Mouse (Mus musculus) T-helper 1 cell (primary cell): ENCODE measurements around the gene Mtmr12.

Experiments
- in situ Hi-C: fragments of 300-600 bp; cut with MboI, MseI; formaldehyde crosslinking; loops from one replicate; pipeline ENCODE4 v1.15.1; 2025; ENCODE audit warnings: high pct_unique_total_duplicates

Gene Mtmr12

GRCm38 (mm10) chr15:12235559-12235958 is 30.7 kb downstream of the Mtmr12 start:
- in situ Hi-C loops = no loop called here

- in situ Hi-C loops = no loop called here
Observed at GRCm38 (mm10) chr15:12235983-12236382, 31.2 kb downstream of the Mtmr12 start.

- in situ Hi-C loops = no loop called here
Observed at GRCm38 (mm10) chr15:12236961-12237360, 32.1 kb downstream of the Mtmr12 start.

- in situ Hi-C loops = no loop called here
Observed at GRCm38 (mm10) chr15:12237539-12237938, 32.7 kb downstream of the Mtmr12 start.

- in situ Hi-C loops = no loop called here
Observed at GRCm38 (mm10) chr15:12238337-12238736, 33.5 kb downstream of the Mtmr12 start.

- in situ Hi-C loops = loop anchor here (10.0 kb wide), 1 partner anchor 46 kb away; no protein-coding TSS in a partner anchor
Observed at GRCm38 (mm10) chr15:12240705-12241328, 36.0 kb downstream of the Mtmr12 start.

- in situ Hi-C loops = loop anchor here (10.0 kb wide), 1 partner anchor 49 kb away; no protein-coding TSS in a partner anchor
Observed at GRCm38 (mm10) chr15:12243792-12244191, 39.0 kb downstream of the Mtmr12 start.

- in situ Hi-C loops = loop anchor here (5.0 to 10.0 kb wide), 2 partner anchors 33 to 51 kb away; no protein-coding TSS in a partner anchor
Observed at GRCm38 (mm10) chr15:12245580-12246359, 40.9 kb downstream of the Mtmr12 start.

GRCm38 (mm10) chr15:12246360-12247158 is 41.7 kb downstream of the Mtmr12 start:
- in situ Hi-C loops = loop anchor here (5.0 to 10.0 kb wide), 2 partner anchors 34 to 52 kb away; no protein-coding TSS in a partner anchor

- in situ Hi-C loops = loop anchor here (5.0 to 10.0 kb wide), 2 partner anchors 35 to 52 kb away; no protein-coding TSS in a partner anchor
Observed at GRCm38 (mm10) chr15:12247159-12247603, 42.4 kb downstream of the Mtmr12 start.

GRCm38 (mm10) chr15:12248279-12248678 is 43.5 kb downstream of the Mtmr12 start:
- in situ Hi-C loops = loop anchor here (5.0 to 10.0 kb wide), 2 partner anchors 36 to 53 kb away; no protein-coding TSS in a partner anchor

GRCm38 (mm10) chr15:12250350-12250749 is 45.5 kb downstream of the Mtmr12 start:
- in situ Hi-C loops = no loop called here

GRCm38 (mm10) chr15:12251416-12252140 is 46.8 kb downstream of the Mtmr12 start:
- in situ Hi-C loops = no loop called here

GRCm38 (mm10) chr15:12252141-12252489 is 47.3 kb downstream of the Mtmr12 start:
- in situ Hi-C loops = no loop called here

- in situ Hi-C loops = no loop called here
Observed at GRCm38 (mm10) chr15:12257730-12258494, 53.1 kb downstream of the Mtmr12 start.

- in situ Hi-C loops = no loop called here
Observed at GRCm38 (mm10) chr15:12263056-12263455, 58.2 kb downstream of the Mtmr12 start.

GRCm38 (mm10) chr15:12266460-12266859 is 61.6 kb downstream of the Mtmr12 start:
- in situ Hi-C loops = no loop called here

- in situ Hi-C loops = no loop called here
Observed at GRCm38 (mm10) chr15:12268021-12268420, 63.2 kb downstream of the Mtmr12 start.

- in situ Hi-C loops = no loop called here
Observed at GRCm38 (mm10) chr15:12271340-12271739, 66.5 kb downstream of the Mtmr12 start.

GRCm38 (mm10) chr15:12273325-12274052 is 68.7 kb downstream of the Mtmr12 start:
- in situ Hi-C loops = no loop called here
